Mouse (Mus musculus) embryo, embryonic 10.5 days (tissue): Measurements from ENCODE around the gene Prelid1.

Experiments used
- DNase-seq: peaks from one replicate; pipeline ENCODE4 v3.0.0-alpha.2; 2015; ENCODE audit warnings: low spot score

The Prelid1 gene

DNA sequence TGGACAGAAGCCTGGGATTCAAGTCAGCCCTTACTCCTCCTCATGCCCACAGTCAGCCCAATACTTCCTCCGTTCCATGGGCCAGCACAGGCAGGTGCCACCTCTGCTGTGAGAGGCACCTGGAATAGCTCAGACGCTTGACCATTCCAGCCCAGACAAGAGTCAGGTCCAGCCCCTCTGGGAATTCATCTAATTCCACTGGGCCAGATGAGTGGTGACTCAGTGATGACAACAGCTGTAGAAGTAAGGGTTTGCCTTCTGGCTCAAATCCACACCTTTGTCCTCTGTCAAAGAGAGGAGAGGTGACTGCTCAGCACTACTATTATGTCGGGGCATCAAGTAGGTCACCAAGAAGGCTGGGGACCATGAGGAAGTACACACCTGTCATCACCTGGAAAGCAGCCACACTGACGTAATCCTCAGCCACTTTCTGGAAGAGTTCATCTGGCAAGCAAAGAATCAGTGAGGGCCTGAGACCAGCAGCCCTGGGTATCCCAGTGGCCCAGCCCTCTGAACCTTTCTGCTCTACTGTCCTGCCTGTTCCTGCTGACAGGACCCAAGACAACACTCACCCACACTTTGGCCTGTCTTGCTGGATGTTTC, at the start of gene Prelid1:
Gene Prelid1 (plus strand): TSS at position 570 of the 603 bp plus-strand sequence.
- no peak for DNase-seq

DNA sequence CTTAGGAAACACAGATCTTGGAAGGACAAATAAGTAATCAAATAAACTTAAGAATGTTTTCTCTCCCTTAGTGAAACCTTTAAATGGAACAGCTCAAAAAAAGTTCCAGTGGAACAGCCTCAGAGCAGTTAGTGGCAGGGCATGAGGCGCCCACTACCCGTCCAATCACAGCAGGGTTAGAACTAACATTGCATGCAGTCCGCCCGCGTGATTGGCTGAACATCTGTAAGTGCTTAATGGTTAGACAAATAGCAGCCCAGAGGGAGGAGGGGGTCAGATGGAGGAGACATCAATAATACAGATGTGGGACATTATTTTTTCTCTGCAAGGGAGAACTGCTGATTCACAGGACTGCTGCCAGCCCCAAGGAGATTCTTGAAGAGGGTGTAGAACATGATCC, 43.1 kb upstream of the Prelid1 start:
- no peak for DNase-seq

DNA sequence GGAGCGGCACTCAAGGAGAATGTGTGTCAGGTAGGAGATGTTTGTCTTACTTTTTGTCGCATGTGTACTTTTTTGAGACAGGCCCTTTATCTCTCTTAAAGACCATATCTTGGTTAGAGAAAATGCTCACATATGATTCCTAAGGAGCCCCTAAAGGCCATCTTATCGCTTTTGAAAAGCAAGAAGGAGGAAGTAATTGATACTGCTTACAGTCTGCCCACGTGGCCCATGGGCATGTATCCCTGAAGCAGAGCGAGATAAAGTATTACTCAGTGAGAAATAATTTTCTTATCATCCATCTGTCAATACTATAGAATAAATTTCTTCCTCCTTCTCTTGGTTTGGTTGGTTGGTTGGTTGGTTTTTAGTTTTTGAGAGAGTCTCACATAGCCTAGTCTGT, 42.7 kb upstream of the Prelid1 start:
- no peak for DNase-seq

DNA sequence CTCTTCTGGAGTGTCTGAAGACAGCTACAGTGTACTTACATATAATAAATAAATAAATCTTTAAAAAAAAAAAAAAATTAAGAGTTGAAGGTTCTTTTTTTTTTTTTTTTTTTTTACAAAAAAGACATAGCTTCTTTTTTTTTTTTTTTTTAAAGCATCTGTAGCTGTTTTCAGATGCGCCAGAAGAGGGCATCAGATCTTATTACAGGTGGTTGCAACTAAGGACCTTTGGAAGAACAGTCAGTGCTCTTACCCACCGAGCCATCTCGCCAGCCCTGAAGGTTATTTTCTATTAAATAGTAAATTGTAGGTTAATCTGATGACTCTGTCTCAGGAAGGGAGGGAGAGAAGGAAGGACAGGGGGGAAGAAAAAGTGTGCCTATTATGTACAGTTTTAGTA, 31.4 kb upstream of the Prelid1 start:
- DNase-seq, result no peak

DNA sequence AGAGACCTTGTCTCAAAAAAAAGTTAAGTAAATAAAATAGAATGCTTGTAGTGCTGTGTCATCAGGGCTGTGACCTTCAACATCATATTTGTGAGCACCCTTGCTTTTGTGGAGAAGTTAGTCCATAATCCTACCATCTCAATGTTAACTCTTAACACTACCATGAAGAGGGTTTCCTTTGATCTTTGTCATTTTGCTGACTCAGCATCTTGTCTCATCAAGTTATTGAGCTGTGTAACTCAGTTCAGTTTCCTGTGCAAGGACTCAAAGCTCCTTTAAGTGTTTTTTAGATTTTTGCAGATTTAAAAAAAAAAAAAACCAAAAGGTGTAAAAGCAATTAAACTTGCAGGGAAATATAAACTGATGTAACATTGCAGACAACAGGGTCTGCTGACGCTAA, 23.5 kb upstream of the Prelid1 start:
- no peak for DNase-seq

DNA sequence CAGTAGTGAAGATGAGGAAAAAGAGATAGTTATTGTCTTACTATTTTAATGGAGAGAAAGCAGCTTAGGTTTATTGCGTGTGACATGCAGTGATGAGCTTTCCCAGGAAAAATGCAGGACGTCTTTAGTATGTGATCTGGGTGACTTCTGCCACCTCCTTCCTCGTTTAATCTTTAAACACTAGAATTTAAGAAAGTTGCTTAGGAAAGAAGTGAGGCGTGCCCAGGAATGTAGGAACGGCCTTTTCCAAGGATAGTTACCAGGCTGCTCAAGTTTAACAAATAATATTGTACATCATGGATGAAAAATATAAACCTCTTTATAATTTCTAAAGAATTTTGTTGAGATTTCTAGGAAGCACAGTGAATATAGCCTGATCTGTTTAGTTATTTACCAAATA, 19.4 kb upstream of the Prelid1 start:
- DNase-seq, result no peak

DNA sequence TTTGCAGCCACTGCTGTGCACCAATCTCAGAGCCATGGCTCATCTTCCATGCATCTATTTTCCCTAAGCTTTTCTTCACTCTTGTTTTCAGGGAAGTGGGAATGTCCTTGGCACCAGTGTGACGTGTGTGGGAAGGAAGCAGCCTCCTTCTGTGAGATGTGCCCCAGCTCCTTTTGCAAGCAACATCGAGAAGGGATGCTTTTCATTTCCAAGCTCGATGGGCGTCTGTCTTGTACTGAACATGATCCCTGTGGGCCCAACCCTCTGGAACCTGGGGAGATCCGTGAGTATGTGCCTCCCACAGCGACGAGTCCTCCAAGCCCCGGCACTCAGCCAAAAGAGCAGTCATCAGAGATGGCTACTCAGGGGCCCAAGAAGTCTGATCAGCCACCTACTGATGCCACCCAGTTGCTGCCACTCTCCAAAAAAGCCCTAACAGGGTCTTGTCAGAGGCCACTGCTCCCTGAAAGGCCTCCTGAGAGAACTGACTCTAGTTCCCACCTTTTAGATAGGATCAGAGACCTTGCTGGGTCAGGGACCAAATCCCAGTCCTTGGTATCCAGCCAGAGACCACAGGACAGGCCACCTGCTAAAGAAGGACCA, 8.2 kb upstream of the Prelid1 start:
- DNase-seq, result no peak

DNA sequence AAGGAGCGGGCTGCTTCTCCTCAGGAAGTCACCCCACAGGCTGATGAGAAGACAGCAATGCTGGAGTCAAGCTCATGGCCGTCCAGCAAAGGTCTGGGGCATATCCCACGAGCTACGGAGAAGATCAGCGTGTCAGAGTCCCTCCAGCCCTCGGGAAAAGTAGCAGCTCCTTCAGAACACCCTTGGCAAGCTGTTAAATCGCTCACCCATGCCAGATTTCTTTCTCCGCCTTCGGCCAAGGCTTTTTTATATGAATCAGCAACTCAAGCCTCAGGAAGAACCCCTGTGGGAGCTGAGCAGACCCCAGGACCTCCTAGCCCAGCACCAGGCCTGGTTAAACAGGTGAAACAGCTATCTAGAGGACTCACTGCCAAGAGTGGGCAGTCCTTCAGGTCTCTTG, 7.2 kb upstream of the Prelid1 start:
- DNase-seq, result no peak

DNA sequence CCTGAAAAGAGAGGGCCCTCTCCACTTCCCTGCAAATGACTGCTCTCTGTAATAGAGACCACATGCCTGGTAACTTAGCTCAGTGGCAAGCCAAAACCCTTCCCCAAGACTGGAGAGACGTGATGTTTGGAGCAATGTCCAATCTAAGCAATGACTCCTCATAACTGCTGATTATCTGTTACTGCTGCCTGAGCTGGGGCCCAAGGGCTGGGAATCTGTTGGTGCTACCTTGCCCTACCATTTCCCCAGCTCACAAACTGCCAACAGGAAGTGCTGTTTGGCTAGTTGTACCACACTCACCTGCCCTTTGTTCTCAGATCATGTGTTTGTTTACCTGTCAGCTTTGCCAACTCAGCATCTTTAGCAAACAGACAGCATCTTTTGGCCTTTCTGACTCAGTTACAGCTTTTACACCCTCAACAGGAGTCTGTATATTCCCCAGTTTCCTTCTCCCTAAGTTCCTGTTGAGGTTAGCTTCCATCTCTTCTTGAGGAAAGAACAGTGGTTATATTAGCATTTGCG, 5.3 kb upstream of the Prelid1 start:
- DNase-seq, result no peak

DNA sequence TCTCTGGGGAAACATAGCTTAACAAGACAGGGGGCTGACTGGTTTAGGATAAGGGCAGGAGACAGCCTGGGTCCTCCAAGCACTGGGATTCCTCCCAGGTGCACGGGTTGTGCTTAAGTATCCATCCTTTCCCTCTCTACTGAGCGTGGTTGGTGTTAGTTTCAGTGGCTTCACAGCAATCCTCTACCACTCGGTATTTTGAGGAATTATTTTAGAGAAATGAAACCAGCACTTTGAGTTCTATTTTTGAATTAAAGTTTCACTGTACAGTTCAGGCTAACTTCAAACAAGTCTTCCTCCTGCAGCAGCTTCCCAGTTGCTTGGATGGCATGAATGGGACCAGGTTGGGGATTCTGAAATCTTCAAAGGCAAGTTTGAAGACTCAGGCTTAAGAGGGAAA, 1.9 kb upstream of the Prelid1 start:
- DNase-seq, result no peak

DNA sequence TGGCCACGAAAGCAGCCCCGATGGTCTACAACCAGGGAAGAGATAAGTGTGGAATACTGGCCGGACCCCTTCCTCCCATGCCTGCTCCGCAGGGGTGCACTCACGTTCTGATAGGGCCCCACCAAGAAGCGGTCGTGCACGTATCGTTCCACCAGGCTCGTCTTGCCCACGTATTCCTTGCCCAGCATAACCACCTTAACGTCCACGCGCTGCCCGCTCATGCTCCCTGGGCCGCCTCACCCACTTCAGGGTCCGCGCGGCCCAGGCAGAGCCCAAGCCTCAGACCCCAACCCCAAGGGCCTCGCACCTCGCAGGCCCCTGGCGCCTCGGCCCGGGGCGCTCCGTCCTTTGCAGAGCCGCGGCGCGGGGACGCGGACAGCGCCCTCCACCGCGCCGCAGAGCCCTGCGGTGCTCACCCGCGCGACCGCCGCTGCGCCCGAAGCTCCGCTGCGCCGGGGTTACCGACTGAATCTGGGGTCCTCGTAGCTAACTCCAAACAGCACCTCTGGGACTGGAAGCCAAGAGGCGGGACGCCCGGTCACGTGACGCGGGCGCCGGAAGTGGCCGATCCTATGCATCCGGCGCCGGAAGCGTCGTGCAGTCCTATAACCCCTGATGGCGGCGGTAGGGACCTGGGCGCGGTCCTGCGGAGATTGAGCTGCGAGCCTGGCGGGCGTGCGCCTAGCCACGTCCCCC, 1.3 kb downstream of the Prelid1 start, which contains the start of gene Rab24:
Gene Rab24 (minus strand): TSS at position 513 of the 696 bp plus-strand sequence.
- DNase-seq, result peak; percentile 95

DNA sequence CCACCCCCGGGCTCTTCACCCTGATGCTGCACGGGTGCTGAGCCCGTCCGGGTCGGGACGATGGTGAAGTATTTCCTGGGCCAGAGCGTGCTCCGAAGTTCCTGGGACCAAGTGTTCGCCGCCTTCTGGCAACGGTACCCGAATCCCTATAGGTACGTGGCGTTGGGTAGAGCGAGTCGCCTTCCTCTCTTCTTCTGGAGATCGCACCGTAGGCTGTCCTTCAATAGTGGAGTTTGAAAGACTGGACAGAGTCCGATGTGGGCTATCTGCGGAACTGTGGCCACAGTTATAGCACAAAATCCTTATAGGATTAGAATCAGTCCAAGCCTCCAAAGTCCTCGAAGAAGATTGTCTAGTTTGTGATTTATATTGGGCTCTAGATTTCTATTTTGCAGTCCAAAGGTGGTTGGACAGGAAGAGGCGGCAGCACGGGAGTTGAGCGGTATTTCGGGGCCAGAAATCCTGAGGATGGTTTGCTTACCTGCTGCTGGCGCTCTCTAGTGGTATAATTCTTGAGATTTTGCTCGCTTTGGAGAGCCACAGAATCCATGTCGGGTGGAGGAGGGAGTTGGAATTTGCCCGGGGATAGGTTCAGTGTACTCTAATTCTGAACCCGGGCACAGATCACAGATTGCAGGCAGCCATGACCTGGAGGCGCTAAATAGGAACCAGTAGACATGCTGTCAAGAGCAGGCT, 2.0 kb downstream of the Prelid1 start:
- DNase-seq, result peak; percentile 78

DNA sequence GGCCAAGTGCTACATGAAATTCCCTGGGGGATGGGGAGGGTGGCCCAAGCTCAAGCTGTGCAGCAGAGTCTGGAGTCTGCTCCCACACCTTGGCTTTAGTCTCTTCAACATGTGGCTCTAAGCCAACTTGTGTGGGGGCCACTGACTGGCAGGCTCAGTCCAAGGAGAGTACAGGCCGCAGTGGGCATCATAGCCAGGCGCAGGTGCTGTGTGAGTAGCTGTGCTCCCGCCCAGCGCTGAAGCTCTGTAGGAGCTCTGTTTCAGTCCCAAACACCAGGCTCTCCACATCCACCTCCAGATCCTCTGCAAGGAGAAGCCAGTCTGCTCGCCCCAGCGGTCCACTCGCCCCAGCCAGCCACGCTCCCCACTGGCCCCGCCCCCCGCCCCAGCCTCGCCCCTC, 5.3 kb downstream of the Prelid1 start:
- no peak for DNase-seq

DNA sequence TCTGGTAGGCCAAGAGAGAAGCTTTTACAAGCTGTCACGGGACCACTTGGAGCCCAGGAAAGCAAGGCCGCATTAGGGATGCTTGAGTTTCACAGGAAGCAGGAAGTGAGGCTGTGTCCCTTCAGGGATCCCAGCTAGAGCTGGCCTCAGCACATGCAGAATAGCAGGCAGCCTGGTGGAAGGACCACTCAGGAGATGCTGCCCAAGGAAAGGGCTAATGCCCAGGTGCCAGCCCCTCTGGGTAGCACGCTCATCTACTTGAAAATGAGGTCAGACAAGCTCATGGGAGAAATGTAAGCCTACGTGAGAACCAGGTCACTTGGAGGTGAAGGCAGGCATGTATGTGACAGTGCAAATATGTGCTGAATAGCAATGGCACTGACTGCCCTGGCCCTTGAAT, 6.9 kb downstream of the Prelid1 start:
- DNase-seq, result no peak

DNA sequence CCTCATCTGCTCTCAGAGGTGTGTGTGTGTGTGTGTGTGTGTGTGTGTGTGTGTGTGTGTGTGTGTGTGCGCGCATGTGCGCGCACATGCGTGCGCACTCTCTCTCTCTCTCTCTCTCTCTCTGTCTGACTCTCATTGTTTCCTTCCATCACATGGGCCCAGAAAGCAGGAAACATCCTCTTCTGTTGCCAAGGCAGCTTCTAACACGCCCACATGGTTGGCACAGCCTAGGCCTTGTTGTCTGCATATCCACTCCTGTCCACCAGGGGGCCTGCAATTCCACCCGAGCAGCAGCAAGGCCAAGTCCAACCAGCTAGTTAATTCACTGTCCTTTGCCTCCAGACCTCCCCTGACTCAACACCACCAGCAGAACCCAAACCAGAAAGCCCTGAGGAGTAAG, 7.3 kb downstream of the Prelid1 start:
- DNase-seq, result peak; percentile 87

DNA sequence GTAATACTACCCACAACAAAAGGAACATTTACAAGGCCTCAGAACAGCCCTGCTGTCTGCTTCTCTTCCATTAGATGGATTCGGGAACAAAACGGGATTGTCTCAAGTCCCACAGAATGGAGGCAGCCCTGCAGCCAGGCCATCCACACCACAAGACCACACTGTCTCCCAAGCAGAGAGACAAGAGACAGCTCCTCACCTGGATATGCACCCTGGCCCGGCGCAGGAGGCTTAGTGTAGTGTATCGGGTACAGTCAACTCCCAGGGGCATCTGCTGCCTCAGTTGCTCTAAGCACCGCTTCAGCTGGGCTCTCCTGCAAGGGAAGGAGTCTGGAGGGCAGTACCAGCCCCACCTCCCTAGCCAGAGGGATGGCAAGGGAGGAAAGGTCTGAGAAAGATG, 7.9 kb downstream of the Prelid1 start:
- DNase-seq, result no peak

DNA sequence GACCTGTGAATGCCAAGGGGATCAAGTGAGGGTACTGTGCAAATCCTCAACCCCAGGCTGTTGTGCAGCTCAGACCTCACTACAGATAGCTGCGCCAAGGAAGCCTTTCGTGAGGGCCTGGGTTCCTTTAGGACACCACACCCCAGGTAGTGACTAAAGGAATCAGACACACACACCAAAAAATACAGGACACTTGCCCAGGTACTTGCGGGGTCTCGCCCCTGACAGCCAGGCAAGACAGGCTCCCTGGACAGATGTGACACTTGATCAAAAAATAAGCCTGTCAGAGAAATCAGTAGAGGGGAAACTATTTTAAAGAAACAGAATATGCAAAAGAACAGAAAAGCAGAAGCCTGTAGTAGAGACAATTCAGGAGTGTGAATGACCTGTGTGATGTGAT, 8.3 kb downstream of the Prelid1 start:
- no peak for DNase-seq

DNA sequence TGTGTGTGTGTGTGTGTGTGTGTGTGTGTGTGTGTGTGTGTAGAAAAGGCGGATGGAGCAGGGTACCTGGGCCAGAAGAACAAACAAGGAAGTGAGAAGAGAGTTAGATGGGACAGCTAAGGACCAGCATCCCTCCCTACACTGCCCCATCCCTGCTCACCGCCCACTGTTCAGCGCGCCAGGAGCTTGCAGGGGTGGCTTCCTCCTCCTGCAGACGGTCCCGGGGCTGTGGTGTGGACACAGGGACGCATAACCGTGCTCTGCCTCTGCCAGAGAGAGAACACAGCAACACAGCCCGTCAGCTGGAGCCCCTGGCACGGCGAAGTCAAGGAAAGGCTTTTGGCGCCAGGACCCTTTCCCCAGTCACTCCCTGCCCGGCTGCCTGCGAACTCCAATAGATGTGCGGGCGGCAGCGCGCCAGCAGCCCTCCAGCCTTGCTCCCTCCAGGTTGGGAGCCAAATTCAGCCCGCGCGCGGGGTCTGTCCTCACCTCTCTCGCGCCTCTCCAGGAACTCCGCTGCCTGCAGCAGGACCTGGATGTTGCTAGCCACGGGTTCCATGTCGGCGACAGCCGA, 8.9 kb downstream of the Prelid1 start:
- DNase-seq, result no peak

DNA sequence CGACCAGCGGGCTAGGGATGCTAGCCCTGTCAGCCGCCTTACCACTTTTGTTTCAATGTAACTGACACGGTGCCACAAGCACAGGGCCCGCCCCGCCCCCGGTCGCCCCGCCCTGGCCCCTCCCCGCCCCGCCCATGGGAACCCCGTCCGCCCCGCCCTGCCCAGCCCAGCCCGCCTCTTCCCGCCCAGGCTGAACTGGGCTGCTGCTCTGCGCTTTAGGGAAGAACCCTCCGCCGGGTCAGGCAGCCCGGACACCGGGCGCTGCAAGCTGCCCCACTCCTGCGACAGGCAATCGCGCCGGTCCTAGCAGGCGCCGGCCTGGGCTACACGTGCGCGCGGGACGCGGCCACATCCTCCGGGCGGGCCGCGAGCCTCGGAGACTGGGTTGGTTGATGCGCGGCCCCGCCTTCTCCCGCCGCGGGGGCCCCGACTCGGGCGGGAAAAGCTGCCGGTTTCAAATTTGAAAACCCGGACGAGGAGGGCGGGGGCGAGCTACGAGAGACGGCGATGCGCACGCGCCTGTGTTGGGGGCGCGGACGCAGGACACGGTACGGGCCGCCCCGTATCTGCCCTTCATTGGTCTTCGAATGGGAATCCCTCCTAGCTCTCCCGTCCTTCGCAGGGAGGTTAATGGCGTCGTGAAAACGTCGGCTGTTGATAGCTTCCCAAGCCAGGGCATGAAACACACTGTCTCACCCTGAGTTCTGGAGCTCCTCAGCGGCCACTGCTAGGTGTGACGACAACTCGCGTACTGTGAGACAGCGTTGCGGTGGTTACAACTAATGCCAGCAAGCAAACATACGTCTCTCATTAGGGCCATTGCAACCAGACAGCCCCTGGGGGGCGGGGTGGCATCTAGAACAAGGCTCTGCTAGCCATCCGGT, 9.6 kb downstream of the Prelid1 start, which contains the start of gene Mxd3:
Gene Mxd3 (minus strand): TSS at position 141 of the 884 bp plus-strand sequence.
- peak; percentile 93 for DNase-seq

DNA sequence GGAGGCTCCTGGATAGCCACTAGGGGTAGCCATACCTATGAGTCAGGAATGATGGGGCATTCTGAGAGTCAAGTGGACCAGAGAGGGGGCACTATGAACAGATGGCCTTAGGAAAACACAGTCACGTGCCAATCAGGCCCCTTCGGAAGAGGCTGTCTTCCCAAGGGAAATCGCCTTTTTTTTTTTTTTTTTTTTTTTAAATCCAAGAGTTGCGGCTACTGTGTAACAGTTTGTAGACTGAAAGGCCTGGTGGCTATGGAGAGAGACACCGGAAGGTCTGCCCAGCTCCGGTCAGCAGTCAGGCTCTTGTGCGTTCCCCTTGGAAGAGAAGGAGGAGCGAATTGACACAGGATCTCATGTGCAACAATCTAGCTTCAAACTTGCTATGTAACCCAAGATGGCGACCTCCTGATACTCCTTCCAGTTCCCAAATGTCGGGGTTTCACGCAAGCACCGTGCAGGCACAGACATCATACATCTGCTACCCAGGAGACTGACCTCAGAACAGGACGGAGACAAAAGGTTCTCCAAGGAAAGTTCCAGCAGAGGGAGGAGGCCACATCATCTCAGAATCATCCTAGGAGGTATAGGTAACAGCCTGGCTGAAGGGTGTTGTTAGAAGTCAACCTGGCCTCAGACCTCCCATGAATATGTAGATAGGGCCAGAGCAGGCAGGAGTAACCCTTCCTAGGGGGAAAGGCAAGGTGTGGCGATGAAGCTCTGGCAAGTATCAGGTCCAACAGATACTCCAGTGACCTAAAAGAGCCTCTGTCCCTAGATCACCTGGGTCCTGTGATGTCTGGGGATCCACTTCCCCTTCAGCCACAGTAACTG, 10.5 kb downstream of the Prelid1 start:
- peak; percentile 16 for DNase-seq
